Comparison of ENCODE assay signal across 8 mouse cellular contexts in genomic region chr9:94536261-94536905, GRCm38 (mm10). TPM values are rescaled to one million over a fixed set of nuclear protein-coding genes. Genes with fewer than 3 reads are reported as not detected.
DNase-seq lines count a peak whose midpoint lies in the region; ATAC-seq lines count a peak whose summit lies in the region.

No protein-coding gene starts in this region.

- H3K4me2 ChIP-seq in heart, embryonic 12.5 days = peak overlapping the region; percentile 82
- peak overlapping the region; percentile 70 for H3K4me2 ChIP-seq in forebrain, embryonic 16.5 days (ENCODE audit: low read length)

- H3K4me1 ChIP-seq in heart, embryonic 12.5 days (replicated peaks) = peaks cover 14% of the 10 kb centered on the region
- peaks cover 32% of the 10 kb centered on the region for H3K4me1 ChIP-seq in forebrain, embryonic 16.5 days (replicated peaks; ENCODE audit: control insufficient read depth, insufficient read depth, low read length)

- no peaks in the 10 kb centered on the region for H3K27me3 ChIP-seq in heart, embryonic 12.5 days (replicated peaks)
- H3K27me3 ChIP-seq in forebrain, embryonic 16.5 days (replicated peaks; ENCODE audit: control insufficient read depth, insufficient read depth, low read length) = no peaks in the 10 kb centered on the region

- no peak for DNase-seq in heart, postnatal 14 days
- DNase-seq in ES-CJ7 (ENCODE audit: low read depth, low spot score) = peak; percentile 4
- no peak for DNase-seq in frontal cortex, postnatal 10 days (ENCODE audit: low spot score in 2 of 2)
- no peak for DNase-seq in urinary bladder, postnatal 10 days (ENCODE audit: low spot score)
- no peak for DNase-seq in gastrocnemius, postnatal 10 days

- ATAC-seq in heart, embryonic 12.5 days (ENCODE audit: insufficient number of reproducible peaks, low FRiP score) = no peak
- no peak for ATAC-seq in forebrain, embryonic 16.5 days

- intact Hi-C loops in heart, postnatal 14 days (cut with DNase I) = loop anchor here (2.0 to 10.0 kb wide), 2 partner anchors 78 to 252 kb away; no protein-coding TSS in a partner anchor

- H3K36me3 ChIP-seq in heart, embryonic 12.5 days = no peaks in the 10 kb centered on the region
- no peaks in the 10 kb centered on the region for H3K36me3 ChIP-seq in forebrain, embryonic 16.5 days (ENCODE audit: control insufficient read depth, insufficient read depth)
- H3K36me3 ChIP-seq in macrophage (ENCODE audit: inconsistent target) = no peaks in the 10 kb centered on the region

- peak overlapping the region; percentile 87 for H3K9ac ChIP-seq in heart, embryonic 12.5 days
- H3K9ac ChIP-seq in forebrain, embryonic 16.5 days (replicated peaks; ENCODE audit: low read depth, low read length) = peak overlapping the region; percentile 77

- H3K27ac ChIP-seq in heart, embryonic 12.5 days (ENCODE audit: poor library complexity, severe bottlenecking) = peak overlapping the region; percentile 98
- peak overlapping the region; percentile 97 for H3K27ac ChIP-seq in forebrain, embryonic 16.5 days (ENCODE audit: low read length)
- H3K27ac ChIP-seq in macrophage = peak overlapping the region; percentile 31

- H3K4me3 ChIP-seq in heart, embryonic 12.5 days = peak overlapping the region; percentile 73
- peak overlapping the region; percentile 84 for H3K4me3 ChIP-seq in forebrain, embryonic 16.5 days (replicated peaks; ENCODE audit: low read length)
- peak overlapping the region; percentile 71 for H3K4me3 ChIP-seq in macrophage (ENCODE audit: inconsistent target)

- H3K79me2 ChIP-seq in macrophage (ENCODE audit: inconsistent target) = peaks cover 56% of the 10 kb centered on the region

- 2% methylated on average over 15 of the region's 15 CpGs for WGBS in heart, embryonic 12.5 days
- WGBS in forebrain, embryonic 16.5 days = under 1% methylated on average over 15 of the region's 15 CpGs
- 26% methylated on average over 12 of the region's 15 CpGs for WGBS in macrophage (ENCODE audit: missing documents)

- no peaks in the 10 kb centered on the region for H3K9me3 ChIP-seq in heart, embryonic 12.5 days (replicated peaks)
- H3K9me3 ChIP-seq in forebrain, embryonic 16.5 days (ENCODE audit: control insufficient read depth, low read length) = no peaks in the 10 kb centered on the region

RNA-seq across cellular contexts. Expression of gene 1190002N15Rik, which starts 1.5 kb away (rescaled TPM):
- polyA plus RNA-seq in heart, embryonic 12.5 days (2016; fragmentation: Nextera tagmentation; extraction: Ambion mirVana) = 62.6 and 63.3 TPM in 2 replicates
- 10 to 100 TPM; 27.3 to 27.5 TPM for total RNA-seq in heart, postnatal 14 days (2021)
- 4.1 and 4.7 TPM in 2 replicates for polyA plus RNA-seq in forebrain, embryonic 16.5 days (2015; fragmentation: Nextera tagmentation; extraction: Ambion mirVana)
- total RNA-seq in macrophage (2018; cell fraction: chromatin; rRNA removed) = 10 to 100 TPM in 3 of 26 experiments, 1 to 10 TPM in 21, under 1 TPM in 2; 0.67 to 11.1 (median 2.4) TPM
- 10 to 100 TPM in 25 of 26 experiments, 1 to 10 TPM in 1; 6.9 to 42.9 (median 18.8) TPM for total RNA-seq in macrophage (2018; cell fraction: cytosol; rRNA removed)
- total RNA-seq in macrophage (2018; cell fraction: nucleus; rRNA removed) = 10 to 100 TPM in 23 of 26 experiments, 1 to 10 TPM in 3; 4.8 to 49.0 (median 19.9) TPM
- polyA plus RNA-seq in macrophage (2018) = 19.5 to 25.6 TPM (median 25.6 TPM) in 3 replicates
- total RNA-seq in gastrocnemius, postnatal 10 days (2021) = 10 to 100 TPM; 14.9 to 19.7 TPM

Comparison
In these comparisons a context has a peak if more than half of its experiments do, and no peak if none do; other contexts are left out.
1. H3K27ac ChIP-seq: peak in every context shown above with its lines; median percentile 98 in heart, embryonic 12.5 days; 97 in forebrain, embryonic 16.5 days; 31 in macrophage.